Mouse (Mus musculus) urinary bladder, postnatal 14 days (tissue): Measurements from ENCODE around the gene Furin.

Experiments used
- DNase-seq: peaks from one replicate; pipeline ENCODE4 v3.0.0; 2021; ENCODE audit warnings: low spot score

Gene Furin

GRCm38 (mm10) chr7:80405188-80405695, at the start of gene Furin:
Gene Furin, minus strand, starts transcription at chr7:80405436.
- DNase-seq: no peak

GRCm38 (mm10) chr7:80454786-80455185, 49.5 kb upstream of the Furin start:
- no peak for DNase-seq

GRCm38 (mm10) chr7:80453997-80454396, 48.8 kb upstream of the Furin start:
- DNase-seq: no peak

- DNase-seq: no peak
Observed at GRCm38 (mm10) chr7:80453121-80453520, 47.9 kb upstream of the Furin start.

- no peak for DNase-seq
Observed at GRCm38 (mm10) chr7:80452241-80452640, 47.0 kb upstream of the Furin start.

- no peak for DNase-seq
Observed at GRCm38 (mm10) chr7:80451550-80452232, 46.5 kb upstream of the Furin start.

GRCm38 (mm10) chr7:80450354-80450753, 45.1 kb upstream of the Furin start:
- no peak for DNase-seq

- no peak for DNase-seq
Observed at GRCm38 (mm10) chr7:80449620-80450091, 44.4 kb upstream of the Furin start.

GRCm38 (mm10) chr7:80447336-80447735, 42.1 kb upstream of the Furin start:
- no peak for DNase-seq

GRCm38 (mm10) chr7:80446221-80446878, 41.1 kb upstream of the Furin start:
- DNase-seq: no peak

- no peak for DNase-seq
Observed at GRCm38 (mm10) chr7:80445492-80445891, 40.3 kb upstream of the Furin start.

GRCm38 (mm10) chr7:80444401-80445249, 39.4 kb upstream of the Furin start:
- no peak for DNase-seq

GRCm38 (mm10) chr7:80443124-80443523, 37.9 kb upstream of the Furin start:
- no peak for DNase-seq

GRCm38 (mm10) chr7:80441986-80442904, 37.0 kb upstream of the Furin start:
- no peak for DNase-seq

GRCm38 (mm10) chr7:80440685-80441084, 35.4 kb upstream of the Furin start:
- DNase-seq: no peak

- no peak for DNase-seq
Observed at GRCm38 (mm10) chr7:80439789-80440488, 34.7 kb upstream of the Furin start.

- DNase-seq: no peak
Observed at GRCm38 (mm10) chr7:80439032-80439760, 34.0 kb upstream of the Furin start.

GRCm38 (mm10) chr7:80436571-80436970, 31.3 kb upstream of the Furin start:
- DNase-seq: no peak

- DNase-seq: no peak
Observed at GRCm38 (mm10) chr7:80435594-80435993, 30.4 kb upstream of the Furin start.

- no peak for DNase-seq
Observed at GRCm38 (mm10) chr7:80429661-80430060, 24.4 kb upstream of the Furin start.
